Mouse (Mus musculus) hindlimb bud, embryonic 11.5 days (tissue): ENCODE results near the gene Obox8.

Experiments used
- DNase-seq: peaks from one replicate; pipeline ENCODE4 v3.0.0-alpha.2; 2012; ENCODE audit warnings: low read depth, low spot score; ENCODE audit errors: extremely low spot score

Obox8 gene

GRCm38 (mm10) chr7:14333457-14333856 is at the start of gene Obox8:
Gene Obox8, minus strand, starts transcription at chr7:14333557.
- no peak for DNase-seq

DNA sequence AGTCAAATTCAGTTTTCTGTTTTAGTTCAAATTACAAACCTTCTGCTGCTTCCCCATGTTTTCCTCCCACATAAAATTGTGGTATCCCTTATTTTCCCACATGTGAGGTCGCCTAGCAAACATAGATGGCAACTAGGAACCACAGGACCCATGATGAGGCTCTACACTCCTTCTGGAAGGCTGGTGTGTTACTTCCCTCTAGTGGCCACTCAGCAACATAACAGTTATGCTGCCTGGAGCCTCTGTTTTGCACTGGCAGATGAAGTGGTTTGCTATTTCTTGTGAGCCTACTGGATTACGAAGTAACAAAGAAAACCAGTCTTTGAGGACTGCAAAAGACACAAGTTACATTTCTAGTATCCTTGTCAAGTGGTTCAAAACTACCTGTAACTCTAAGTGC is 16.1 kb downstream of the Obox8 start:
- DNase-seq, result no peak

GRCm38 (mm10) chr7:14308671-14309070 is 24.7 kb downstream of the Obox8 start:
- no peak for DNase-seq

GRCm38 (mm10) chr7:14307571-14307970 is 25.8 kb downstream of the Obox8 start:
- no peak for DNase-seq
